Mouse (Mus musculus) neutrophil, adult 5-6 weeks (primary cell): ENCODE data around the gene Snx29. TPM values are rescaled to one million over a fixed set of nuclear protein-coding genes. Genes with fewer than 3 reads are reported as not detected.
A peak's percentile ranks its signal among the peaks of the same experiment; 100 is the strongest.

ENCODE experiments used
- ATAC-seq: fragments of 151-379, 151-347 bp; 2 replicates; pipeline ENCODE4 v1.8.0; 2017; ENCODE audit warnings: mild to moderate bottlenecking, moderate TSS enrichment; ENCODE audit not compliant: insufficient number of reproducible peaks, poor library complexity, low FRiP score, severe bottlenecking; ENCODE audit errors: extremely low read depth
- total RNA-seq: library from RNA; stranded (forward); fragments of 200-1000 nt; gene quantifications from 2 replicates; pipeline ENCODE4 v1.2.3, GENCODE M21; 2017

Snx29 gene
- total RNA-seq, 1 experiment from 2014 or later: 135 TPM

DNA sequence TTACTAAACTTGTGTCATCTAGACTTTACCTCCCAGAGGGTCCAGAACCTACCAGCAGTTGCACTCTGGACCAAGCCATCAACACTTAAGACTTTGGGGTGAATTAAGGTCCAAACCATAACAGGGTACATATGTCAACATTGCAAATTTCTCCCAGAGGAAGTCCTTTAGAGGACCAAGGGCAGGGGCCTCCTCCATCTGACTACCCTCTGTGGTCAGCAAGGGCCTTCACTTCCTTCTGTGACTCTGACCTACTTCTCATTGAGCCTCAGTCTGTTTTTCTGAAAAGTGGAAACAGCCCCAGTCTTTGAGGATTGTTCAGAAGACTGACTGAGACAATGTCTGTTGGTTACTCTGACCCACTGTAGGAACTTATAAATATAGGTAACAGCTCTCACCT, 111.1 kb downstream of the Snx29 start:
- ATAC-seq: no peak

DNA sequence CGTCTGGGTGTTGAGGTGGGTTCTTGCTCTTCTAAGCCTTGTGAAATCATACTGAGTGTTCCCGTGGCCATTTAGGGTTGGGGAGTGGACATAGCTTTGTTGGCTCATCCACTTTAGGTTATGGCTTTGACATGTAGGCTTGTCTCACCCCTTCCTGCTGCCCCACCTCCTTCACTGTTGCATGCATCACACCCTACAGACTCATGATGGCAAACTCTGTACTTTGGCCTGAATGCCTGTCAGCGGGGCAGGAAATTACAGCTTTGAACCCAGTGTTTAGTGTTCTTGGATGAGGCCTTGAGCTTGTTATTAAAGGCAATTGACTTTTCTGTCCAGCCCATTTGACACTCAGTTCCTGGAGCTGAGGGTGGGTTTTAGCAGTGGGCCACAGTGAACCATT, 114.9 kb downstream of the Snx29 start:
- ATAC-seq: no peak

DNA sequence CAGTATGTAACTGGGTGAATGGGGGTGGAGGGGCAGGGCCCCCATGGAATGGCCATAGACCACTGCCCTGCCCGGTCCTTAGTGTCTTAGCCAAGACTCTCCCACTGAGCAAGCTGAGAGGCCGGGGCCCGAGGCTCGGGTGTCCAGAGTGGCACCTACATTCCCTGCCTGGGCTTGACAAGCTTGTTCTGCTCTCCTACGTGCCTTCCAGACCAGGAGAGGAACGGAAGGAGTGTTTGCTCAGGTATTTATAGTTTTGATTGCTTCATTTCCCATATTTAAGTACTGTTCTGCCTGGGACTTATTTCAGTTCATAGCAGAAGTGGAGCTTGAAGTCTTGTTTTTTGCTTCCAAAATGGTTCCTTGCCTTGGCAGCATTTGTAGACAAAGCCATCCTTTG, 116.7 kb downstream of the Snx29 start:
- ATAC-seq: no peak

DNA sequence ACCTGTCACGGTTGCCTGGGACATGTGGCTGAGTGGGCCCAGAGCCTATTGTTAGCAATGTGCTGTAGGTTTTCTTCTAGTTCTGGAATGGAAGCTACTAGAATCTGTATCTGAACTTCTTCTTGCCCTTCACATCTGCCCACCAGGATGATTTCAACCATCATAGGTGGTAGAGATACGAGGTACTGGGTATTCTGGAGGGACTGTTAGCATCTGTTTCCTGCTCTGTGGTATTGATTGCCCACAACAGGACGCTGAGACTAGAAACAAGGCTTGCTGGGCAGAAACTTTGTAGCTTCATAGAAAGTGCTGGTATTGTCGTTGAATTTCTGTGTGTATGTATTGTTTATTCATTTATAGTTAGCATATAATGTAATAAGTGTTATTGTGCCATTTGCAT, 118.9 kb downstream of the Snx29 start:
- no peak for ATAC-seq

DNA sequence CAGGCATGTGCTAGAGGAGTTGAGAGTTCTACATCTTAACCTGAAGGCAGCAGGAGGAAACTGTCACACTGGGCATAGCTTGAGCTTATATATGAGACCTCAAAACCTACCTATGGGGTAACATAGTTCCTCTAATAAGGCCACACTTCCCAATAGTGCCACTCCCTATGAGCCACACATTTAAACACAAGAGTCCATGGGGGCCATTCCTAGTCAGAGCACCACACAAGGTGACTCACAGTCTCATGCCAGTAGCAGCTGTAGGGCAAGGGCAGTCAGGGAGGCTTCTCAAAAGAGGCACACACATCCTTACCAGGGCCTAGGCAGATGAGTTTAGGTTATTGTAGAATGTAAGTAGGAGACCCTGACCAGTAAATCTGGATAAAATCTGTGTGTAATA, 119.8 kb downstream of the Snx29 start:
- ATAC-seq: peak; percentile 10; the same call in 1 of the 2 replicates

DNA sequence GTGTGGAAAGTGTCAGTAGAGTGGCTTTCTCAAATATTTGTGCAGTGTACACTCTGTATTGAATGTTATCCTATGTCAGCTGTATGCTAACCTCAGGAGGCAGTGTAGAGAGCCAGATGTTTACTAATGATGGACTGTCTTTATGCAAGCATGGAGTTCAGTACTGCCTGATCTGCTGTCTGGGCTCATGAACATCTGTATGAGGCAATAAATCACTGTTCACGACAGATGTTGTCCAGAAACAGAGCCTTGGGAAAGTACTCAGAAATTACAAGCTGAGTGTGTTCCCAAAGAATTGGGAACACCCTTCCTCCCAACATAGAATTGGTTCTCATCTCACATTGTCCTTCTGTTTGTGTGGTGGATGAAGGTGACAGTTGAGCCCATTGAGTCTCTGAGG, 121.9 kb downstream of the Snx29 start:
- no peak for ATAC-seq

DNA sequence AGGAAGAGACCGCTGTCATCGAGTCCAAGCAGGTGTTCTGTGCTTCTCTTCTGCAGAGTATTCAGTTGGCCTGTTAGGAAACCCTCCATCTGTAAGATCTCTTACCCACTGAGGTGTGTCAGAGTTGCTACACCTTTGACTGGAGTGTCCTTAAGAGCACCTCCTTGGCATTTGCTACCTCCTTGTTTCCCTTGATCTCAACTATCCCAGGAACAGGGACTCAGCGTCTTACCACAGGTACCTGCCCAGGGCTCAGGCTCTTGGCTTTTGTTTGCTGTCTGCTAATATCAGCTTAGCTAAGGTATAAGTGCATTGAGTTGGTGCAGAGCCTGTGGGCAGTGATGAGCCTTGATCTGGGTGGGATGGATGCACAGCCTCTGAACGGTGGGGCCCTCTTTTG, 124.3 kb downstream of the Snx29 start:
- no peak for ATAC-seq

DNA sequence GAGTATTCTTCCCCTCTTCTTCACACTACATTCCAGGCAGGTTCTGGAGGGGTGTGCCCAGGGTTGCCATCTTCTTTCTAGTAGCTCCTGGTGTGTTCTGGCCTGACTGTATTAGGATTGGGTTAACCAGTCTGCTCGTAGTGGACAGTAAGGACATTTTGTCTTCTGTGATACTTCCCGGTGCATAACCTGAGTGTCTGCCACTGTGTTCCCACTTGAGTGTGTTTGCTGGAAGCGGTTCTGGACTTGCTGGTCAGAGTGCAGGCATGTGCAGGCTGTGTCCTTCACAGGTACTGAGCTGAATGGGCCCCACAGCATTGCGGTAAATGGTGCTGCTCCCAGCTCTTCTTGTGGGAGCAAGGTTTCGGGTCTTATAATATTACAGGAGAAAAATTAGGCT, 125.2 kb downstream of the Snx29 start:
- no peak for ATAC-seq

DNA sequence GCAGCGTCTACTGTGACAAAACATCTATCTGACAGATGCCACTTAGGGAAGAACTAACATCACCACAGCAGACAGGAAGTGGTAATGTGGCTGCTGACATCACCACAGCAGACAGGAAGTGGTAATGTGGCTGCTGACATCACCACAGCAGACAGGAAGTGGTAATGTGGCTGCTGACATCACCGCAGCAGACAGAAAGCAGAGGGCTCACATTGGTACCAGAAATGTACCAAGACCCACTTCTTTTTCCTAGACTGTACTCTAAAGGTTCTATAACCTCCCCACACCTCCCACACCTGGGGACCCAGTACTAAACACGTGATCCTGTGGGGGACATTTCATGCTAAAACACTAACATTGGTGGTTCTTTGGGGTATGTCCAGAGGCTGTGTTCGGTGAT, 126.0 kb downstream of the Snx29 start:
- peak; percentile 95 for ATAC-seq

DNA sequence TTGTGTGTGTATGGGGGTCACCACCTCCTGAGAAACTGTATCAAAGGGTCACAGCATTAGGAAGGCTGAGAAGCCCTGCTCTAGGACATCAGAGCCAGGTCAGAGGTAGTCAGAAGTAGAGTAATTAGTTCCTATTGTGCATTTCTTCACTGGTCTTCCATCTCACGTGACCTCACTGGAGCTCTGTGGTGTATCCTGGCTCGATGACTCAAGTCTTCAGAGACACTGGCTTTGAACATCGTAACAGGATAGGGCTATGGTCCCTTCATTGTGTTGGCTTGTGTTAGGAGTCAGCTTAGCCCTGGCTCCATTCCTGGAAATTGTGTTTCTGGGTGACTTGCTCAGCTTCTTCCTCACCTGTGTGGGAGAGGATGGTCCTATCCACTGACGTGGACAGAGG, 126.6 kb downstream of the Snx29 start:
- ATAC-seq: no peak

DNA sequence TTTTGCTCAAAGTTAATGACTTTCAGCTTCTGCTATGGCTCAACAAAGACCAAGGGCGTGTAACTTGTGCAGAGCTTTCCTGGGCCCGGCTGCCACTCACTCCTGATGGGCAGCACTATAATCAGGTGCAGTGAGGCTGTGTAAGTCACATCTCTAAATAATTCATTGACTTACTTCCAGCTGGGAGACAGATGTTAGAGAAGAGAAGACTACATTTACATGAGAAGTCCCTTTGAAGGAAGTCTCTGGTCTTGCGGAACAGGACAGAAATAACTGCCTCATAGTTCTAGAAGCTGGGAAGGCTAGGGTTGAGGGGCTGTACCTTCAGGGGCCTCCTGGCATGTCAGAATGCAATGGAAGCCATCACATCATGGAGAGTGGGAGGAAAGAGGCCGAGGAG, 127.9 kb downstream of the Snx29 start:
- no peak for ATAC-seq

DNA sequence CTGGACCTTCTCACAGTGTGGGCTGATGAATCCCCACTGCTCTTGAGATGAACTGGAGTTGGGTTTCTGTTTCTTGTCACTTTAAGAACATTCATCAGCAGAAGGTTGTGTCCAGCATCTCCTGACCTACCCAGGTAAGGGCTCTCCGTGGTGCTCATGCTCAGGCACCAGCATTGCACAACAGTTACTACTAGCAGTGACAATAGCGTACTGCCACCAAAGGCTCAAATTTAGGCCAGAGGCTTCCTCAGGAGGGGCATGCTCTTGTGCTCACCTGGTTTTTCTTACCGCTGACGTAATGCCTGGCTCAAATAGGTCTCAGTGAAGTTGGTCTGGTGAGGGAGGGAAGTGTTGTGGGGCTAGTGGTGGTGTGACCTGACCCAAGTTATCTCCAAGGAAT, 132.2 kb downstream of the Snx29 start:
- ATAC-seq: no peak

DNA sequence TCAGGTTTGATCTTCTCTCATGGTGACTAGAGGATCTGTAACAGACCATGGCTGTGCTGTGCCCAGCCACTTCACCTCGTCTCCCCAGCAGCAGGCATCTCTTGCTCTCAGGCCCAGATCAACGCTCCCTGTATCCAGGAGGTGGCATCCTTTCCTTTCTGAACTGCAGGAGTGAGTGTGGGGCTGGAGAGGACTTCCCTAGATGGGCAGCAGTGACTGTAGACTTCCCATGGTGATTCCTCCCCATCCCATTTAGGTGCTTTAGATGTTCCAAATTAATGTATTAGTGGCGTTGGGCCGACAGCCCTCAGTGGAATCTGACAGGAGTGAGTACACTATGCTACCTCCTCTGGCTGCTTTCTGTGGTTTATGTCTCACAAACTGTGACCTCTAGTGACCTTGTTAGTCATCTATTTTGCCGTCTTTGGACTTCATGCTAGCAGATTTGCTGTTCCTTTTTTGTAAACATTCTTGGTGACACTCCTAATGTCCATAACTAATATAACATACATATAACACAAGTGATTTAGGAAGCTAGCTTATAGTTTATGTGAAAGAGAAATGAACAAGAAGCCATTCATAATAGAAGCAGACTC, 132.9 kb downstream of the Snx29 start:
- ATAC-seq: no peak

DNA sequence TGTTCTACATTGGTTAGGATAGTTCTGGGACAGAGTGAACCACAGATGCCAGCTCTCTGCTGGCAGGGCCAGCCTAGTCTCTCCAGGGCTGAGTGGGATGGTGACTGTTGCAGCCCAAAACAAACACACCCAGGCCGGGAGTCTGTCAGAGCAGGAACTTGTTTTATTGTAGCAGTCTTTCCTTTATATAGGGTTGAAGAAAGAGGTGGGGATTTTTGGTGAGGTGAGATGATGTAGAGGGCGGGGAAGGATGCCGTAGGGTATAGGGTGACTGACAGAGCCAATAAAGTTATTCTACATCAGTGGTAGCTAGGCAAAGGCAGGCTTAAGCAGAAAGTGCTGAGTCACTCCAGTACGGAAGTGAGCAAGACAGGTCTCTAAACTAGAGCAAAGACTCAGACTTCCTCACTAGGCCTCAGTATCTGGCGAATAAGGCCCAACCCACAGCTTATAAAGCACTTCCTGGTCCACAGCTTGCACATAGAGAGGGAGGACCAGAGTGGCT, 133.5 kb downstream of the Snx29 start:
- ATAC-seq: peak; percentile 78

DNA sequence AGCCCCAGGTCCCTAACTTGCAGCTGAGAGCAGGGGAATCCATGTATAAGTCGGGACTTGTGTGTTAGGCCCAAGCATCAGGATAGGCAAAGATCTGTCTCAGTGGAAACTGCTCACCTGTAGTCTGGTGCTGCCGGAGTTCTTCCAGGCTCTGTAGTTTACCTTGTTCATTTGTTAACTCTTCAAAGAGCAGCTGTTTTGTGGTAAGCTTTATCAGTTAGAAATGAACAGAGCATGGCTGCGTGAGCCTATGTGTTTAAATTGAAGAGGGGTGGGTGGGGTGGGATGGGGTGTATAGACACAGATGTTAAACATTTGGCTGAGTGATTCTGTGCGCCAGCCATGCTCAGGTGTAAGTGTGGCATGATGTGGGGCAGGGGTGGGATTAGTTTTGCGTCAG, 134.4 kb downstream of the Snx29 start:
- no peak for ATAC-seq

DNA sequence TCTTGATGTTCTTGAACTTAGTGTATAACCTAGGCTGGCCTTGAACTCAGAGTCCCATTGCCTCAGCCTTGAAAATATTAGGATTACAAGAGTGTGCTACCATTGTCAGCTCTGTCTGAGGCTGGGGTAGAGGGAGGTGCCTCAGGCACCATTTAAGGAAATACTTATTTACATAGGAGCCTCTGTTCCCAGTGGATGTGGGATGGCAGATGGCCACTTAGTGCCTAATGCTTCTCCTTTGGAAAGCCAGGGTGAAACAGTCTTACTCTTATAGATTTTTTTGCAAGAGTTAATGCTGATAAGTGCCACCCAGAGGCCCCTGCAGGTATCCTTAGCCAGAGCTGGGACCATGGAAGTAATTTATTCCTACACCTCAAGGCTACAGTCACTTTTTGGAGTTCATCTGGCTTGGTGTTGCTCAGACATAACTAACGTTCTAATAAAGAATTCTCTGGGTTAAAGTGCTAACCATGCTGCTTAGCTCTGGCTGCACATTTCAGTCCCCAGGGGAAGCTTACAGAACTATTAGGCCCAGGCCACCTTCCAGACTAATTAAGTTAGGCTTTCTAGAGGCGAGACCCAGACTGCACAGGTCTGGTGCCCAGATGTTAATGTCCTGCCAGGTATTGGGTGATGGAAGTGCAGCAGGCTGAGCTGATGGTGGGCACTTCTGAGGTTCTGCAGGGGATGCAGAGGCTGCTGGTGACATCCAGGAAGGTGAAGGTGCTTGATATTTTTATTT, 135.1 kb downstream of the Snx29 start:
- ATAC-seq: no peak

DNA sequence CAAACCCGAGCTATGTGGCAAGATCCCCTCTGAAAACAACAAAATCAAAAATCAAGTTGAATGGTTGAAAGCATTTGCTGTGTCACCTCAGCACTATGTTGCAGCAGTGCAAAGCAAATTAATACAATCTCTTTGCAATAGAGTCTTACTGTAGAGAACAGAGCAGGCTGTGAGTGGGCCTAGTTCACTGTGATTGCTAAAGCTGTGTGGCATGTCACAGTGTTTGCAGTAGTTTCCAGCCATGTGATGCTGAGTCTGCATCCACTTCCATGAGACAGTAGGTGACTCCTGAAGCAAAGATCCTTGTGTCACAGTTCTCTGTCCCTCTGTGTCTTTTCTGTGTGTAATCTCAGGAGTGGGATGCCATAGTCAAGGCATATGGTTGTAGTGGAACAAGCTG, 137.5 kb downstream of the Snx29 start:
- ATAC-seq: no peak

DNA sequence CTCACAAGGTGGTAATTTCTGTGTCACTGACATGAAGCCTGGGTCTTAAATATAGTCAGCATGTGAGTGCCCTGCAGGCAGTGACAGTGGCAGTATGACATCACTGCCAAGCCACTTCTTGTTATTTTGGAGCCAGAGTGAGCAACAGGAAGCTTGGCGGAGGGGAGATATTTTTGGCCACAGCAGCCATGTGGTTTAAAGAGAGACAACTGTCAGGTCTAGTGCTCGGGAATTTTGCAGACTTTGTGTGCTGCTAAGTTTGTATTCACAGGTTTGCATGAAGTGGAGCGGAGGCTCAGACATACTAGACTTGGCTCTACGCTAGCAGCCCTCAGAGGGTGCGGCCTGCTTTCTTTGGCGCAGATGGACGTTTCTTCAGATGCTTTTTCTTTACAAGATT, 138.9 kb downstream of the Snx29 start:
- peak; percentile 76 for ATAC-seq

DNA sequence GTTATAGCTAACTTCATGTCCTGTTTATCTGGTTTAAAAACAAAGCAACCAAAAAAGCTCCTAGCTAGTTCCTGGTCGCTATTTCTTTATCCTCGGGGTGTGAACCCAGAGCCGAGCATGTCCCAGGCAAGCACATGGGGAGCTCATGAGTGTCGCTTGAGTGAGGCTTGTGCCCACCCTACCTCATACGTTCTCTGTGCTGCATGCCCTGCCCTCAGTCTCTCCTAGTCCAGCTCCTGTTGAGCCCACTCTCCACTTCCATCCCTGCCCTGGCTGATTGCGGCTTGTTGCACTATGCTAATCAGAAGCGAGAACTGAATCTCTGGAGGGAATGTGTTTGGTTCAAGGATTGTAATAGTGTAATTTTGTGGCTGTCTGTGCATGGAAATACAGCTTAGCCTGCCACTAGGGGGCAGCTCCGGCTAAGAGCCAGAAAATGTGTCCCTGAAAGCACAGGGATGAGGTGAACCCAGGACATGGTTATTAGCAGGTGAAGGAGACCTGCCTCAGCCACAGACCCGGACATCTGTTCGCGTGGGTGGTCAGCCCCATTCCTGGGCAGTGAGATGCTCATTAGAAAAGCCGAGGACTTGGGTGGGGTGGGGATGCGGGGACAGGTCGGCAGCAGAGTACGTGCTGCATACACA, 145.9 kb downstream of the Snx29 start:
- peak; percentile 24; the same call in 1 of the 2 replicates for ATAC-seq

DNA sequence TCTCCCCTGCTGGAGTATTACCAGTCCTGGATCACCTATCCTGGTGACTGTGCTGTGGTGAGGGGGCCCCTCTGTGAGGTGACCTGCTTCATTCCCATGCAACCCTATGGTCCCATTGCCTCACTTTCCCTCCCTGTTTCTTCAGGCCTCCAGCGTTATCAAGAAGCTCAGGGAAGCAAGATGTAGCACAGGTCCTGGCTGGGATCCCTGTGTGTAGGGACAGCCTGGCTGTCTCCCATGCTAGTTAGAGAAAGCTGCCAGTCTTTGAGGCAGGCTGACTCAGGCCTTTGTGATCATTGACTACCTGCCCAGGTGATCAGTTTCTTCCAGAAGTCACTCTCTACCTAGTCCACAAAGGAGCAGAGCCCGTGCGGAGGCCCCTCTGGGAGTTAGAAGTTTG, 146.8 kb downstream of the Snx29 start:
- no peak for ATAC-seq
